Mouse (Mus musculus) spleen, postnatal 0 days (tissue): ENCODE data around the gene Gm11562. TPM values are rescaled to one million over a fixed set of nuclear protein-coding genes. Genes with fewer than 3 reads are reported as not detected.

Experiments
- polyA plus RNA-seq: library from polyadenylated mRNA; unstranded; fragments of >200 nt; fragmentation: Nextera tagmentation; extraction: Ambion mirVana; gene quantifications from 2 replicates; pipeline ENCODE4 v1.2.1, GENCODE M21; 2015

Gm11562 gene
- not detected in 2 replicates for polyA plus RNA-seq

GRCm38 (mm10) chr11:99620335-99620734 is at the start of gene Gm11562:
Gm11562 (minus strand) TSS chr11:99620435.

GRCm38 (mm10) chr11:99665860-99666259 is 45.6 kb upstream of the Gm11562 start, which contains the start of gene Krtap4-6:
Krtap4-6 (minus strand) TSS chr11:99665960.

GRCm38 (mm10) chr11:99658467-99659010 is 38.3 kb upstream of the Gm11562 start, which contains the start of gene Gm11563:
Gm11563 (minus strand) TSS chr11:99658960.

GRCm38 (mm10) chr11:99650136-99650535 is 29.9 kb upstream of the Gm11562 start, which contains the start of gene Gm11555:
Gm11555 (minus strand) TSS chr11:99650236.

GRCm38 (mm10) chr11:99643635-99644139 is 23.5 kb upstream of the Gm11562 start, which contains the start of gene Krtap4-7:
Krtap4-7 (minus strand) TSS chr11:99644089.

GRCm38 (mm10) chr11:99634653-99635134 is 14.5 kb upstream of the Gm11562 start, which contains the start of gene Krtap4-2:
Krtap4-2 (minus strand) TSS chr11:99635084.

GRCm38 (mm10) chr11:99628138-99628537 is 7.9 kb upstream of the Gm11562 start, which contains the start of gene Krtap4-1:
Krtap4-1 (minus strand) TSS chr11:99628238.

GRCm38 (mm10) chr11:99614796-99615363 is 5.4 kb downstream of the Gm11562 start, which contains the start of gene Krtap2-4:
Krtap2-4 (minus strand) TSS chr11:99614846.

GRCm38 (mm10) chr11:99610089-99610488 is 10.1 kb downstream of the Gm11562 start, which contains the start of gene Gm11937:
Gm11937 (minus strand) TSS chr11:99610189.

GRCm38 (mm10) chr11:99603208-99603607 is 17.0 kb downstream of the Gm11562 start, which contains the start of gene Gm11938:
Gm11938 (minus strand) TSS chr11:99603308.

GRCm38 (mm10) chr11:99597742-99598141 is 22.5 kb downstream of the Gm11562 start, which contains the start of gene Krtap9-3:
Krtap9-3 (minus strand) TSS chr11:99598105.

GRCm38 (mm10) chr11:99590981-99591380 is 29.3 kb downstream of the Gm11562 start, which contains the start of gene Krtap1-3:
Krtap1-3 (minus strand) TSS chr11:99591339.

GRCm38 (mm10) chr11:99583245-99583704 is 37.0 kb downstream of the Gm11562 start, which contains the start of gene Krtap1-4:
Krtap1-4 (minus strand) TSS chr11:99583654.

GRCm38 (mm10) chr11:99580636-99581035 is 39.6 kb downstream of the Gm11562 start, which contains the start of gene Krtap1-5:
Krtap1-5 (minus strand) TSS chr11:99581016.

Other genes starting within 250 kb of the Gm11562 start
- not detected in 2 replicates for gene Krt28, start 245.5 kb downstream of the Gm11562 start, polyA plus RNA-seq
- 7.3 and 9.6 TPM in 2 replicates for gene Krt10, start 231.1 kb downstream of the Gm11562 start, polyA plus RNA-seq
- gene Krt12, start 198.2 kb downstream of the Gm11562 start, polyA plus RNA-seq, result not detected in 2 replicates
- 0.06 and 0.22 TPM in 2 replicates for gene Krt20, start 182.3 kb downstream of the Gm11562 start, polyA plus RNA-seq
- 0.10 TPM in 1 of 2 replicates, not detected in the other for gene Krt23, start 127.3 kb downstream of the Gm11562 start, polyA plus RNA-seq
- not detected in 2 replicates for gene Krt39, start 99.1 kb downstream of the Gm11562 start, polyA plus RNA-seq
- gene Krt40, start 77.3 kb downstream of the Gm11562 start, polyA plus RNA-seq, result not detected in 2 replicates
- not detected in 2 replicates for gene Krtap3-3, start 69.6 kb downstream of the Gm11562 start, polyA plus RNA-seq
- not detected in 2 replicates for gene Krtap3-2, start 63.6 kb downstream of the Gm11562 start, polyA plus RNA-seq
- gene Gm11939, start 61.0 kb downstream of the Gm11562 start, polyA plus RNA-seq, result not detected in 2 replicates
- not detected in 2 replicates for gene Krtap3-1, start 53.8 kb downstream of the Gm11562 start, polyA plus RNA-seq
- not detected in 2 replicates for gene Krtap1-5, start 39.4 kb downstream of the Gm11562 start, polyA plus RNA-seq
- gene Krtap1-4, start 36.8 kb downstream of the Gm11562 start, polyA plus RNA-seq, result not detected in 2 replicates
- not detected in 2 replicates for gene Krtap1-3, start 29.1 kb downstream of the Gm11562 start, polyA plus RNA-seq
- not detected in 2 replicates for gene Krtap9-3, start 22.3 kb downstream of the Gm11562 start, polyA plus RNA-seq
- gene Gm11938, start 17.1 kb downstream of the Gm11562 start, polyA plus RNA-seq, result not detected in 2 replicates
- not detected in 2 replicates for gene Gm11937, start 10.2 kb downstream of the Gm11562 start, polyA plus RNA-seq
- not detected in 2 replicates for gene Krtap2-4, start 5.6 kb downstream of the Gm11562 start, polyA plus RNA-seq
- gene Krtap4-1, start 7.8 kb upstream of the Gm11562 start, polyA plus RNA-seq, result not detected in 2 replicates
- gene Krtap4-2, start 14.6 kb upstream of the Gm11562 start, polyA plus RNA-seq, result not detected in 2 replicates
- not detected in 2 replicates for gene Krtap4-7, start 23.7 kb upstream of the Gm11562 start, polyA plus RNA-seq
- gene Gm11555, start 29.8 kb upstream of the Gm11562 start, polyA plus RNA-seq, result not detected in 2 replicates
- not detected in 2 replicates for gene Gm11563, start 38.5 kb upstream of the Gm11562 start, polyA plus RNA-seq
- gene Krtap4-6, start 45.5 kb upstream of the Gm11562 start, polyA plus RNA-seq, result not detected in 2 replicates
- not detected in 2 replicates for gene Gm14190, start 70.3 kb upstream of the Gm11562 start, polyA plus RNA-seq
- not detected in 2 replicates for gene Gm14180, start 113.9 kb upstream of the Gm11562 start, polyA plus RNA-seq
- not detected in 2 replicates for gene Gm11595, start 152.5 kb upstream of the Gm11562 start, polyA plus RNA-seq
- not detected in 2 replicates for gene Krtap4-8, start 160.3 kb upstream of the Gm11562 start, polyA plus RNA-seq
- gene Krtap4-9, start 164.8 kb upstream of the Gm11562 start, polyA plus RNA-seq, result not detected in 2 replicates
- not detected in 2 replicates for gene Gm11596, start 173.0 kb upstream of the Gm11562 start, polyA plus RNA-seq
- not detected in 2 replicates for gene Gm11569, start 178.5 kb upstream of the Gm11562 start, polyA plus RNA-seq
- not detected in 2 replicates for gene Gm11554, start 184.0 kb upstream of the Gm11562 start, polyA plus RNA-seq
- not detected in 2 replicates for gene Krtap4-13, start 189.5 kb upstream of the Gm11562 start, polyA plus RNA-seq
- gene Gm11564, start 195.2 kb upstream of the Gm11562 start, polyA plus RNA-seq, result not detected in 2 replicates
- not detected in 2 replicates for gene 2300003K06Rik, start 217.6 kb upstream of the Gm11562 start, polyA plus RNA-seq
- not detected in 2 replicates for gene Krtap4-16, start 231.2 kb upstream of the Gm11562 start, polyA plus RNA-seq
- not detected in 2 replicates for gene Gm11568, start 237.5 kb upstream of the Gm11562 start, polyA plus RNA-seq
- not detected in 2 replicates for gene Gm11559, start 244.0 kb upstream of the Gm11562 start, polyA plus RNA-seq